Mouse (Mus musculus) small intestine, adult 2 months (tissue): ENCODE measurements at regions not wholly inside any gene's neighbourhood (a gene's known extent, or its start where the extent isn't known, plus 50 kb on each side); places are given as distances from the start of the nearest gene placed in this dataset.

Experiments used
- H3K27ac ChIP-seq: fragments of 200-500 bp; 2 replicates; pipeline ENCODE4 v1.5.1; 2012; ENCODE audit warnings: low read depth, low read length, control low read depth, inconsistent platforms; ENCODE audit not compliant: insufficient read depth
- H3K27me3 ChIP-seq: fragments of 200-500 bp; 2 replicates; pipeline ENCODE4 v1.6.1; 2012; ENCODE audit warnings: mild to moderate bottlenecking, moderate library complexity, low read length, inconsistent platforms; ENCODE audit not compliant: control insufficient read depth, insufficient read depth
- H3K36me3 ChIP-seq: fragments of 200-500 bp; 2 replicates; pipeline ENCODE4 v1.6.1; 2012; ENCODE audit warnings: mild to moderate bottlenecking, low read length, control low read depth, inconsistent platforms; ENCODE audit not compliant: control insufficient read depth, insufficient read depth
- H3K4me1 ChIP-seq: fragments of 200-500 bp; 2 replicates; pipeline ENCODE4 v1.6.1; 2012; ENCODE audit warnings: low read length, inconsistent platforms, mixed read lengths; ENCODE audit not compliant: control insufficient read depth, insufficient read depth, insufficient read length
- H3K4me3 ChIP-seq: fragments of 200-500 bp; 2 replicates; pipeline ENCODE4 v1.5.1; 2012; ENCODE audit warnings: low read depth, mild to moderate bottlenecking, control low read depth, inconsistent platforms, low read length, moderate library complexity
- CTCF ChIP-seq: fragments of 200-500 bp; IDR thresholded peaks from 2 replicates; pipeline ENCODE4 v1.5.1; 2012; ENCODE audit warnings: low read depth, mild to moderate bottlenecking, control low read depth, inconsistent platforms, low read length, moderate library complexity, mixed read lengths; ENCODE audit not compliant: insufficient replicate concordance, insufficient read length; ENCODE audit errors: extremely low read depth
- POLR2A ChIP-seq: fragments of 200-500 bp; IDR thresholded peaks from 2 replicates; pipeline ENCODE4 v1.6.1; 2012; ENCODE audit warnings: low read depth, mild to moderate bottlenecking, control low read depth, inconsistent platforms, low read length, moderate library complexity
- WGBS: fragments of 180-500 bp; shearing (Covaris S2); methylation state at CpG from one replicate; pipeline ENCODE4 v1.1.7; 2018; 5-methylcytosine and 5-hydroxymethylcytosine counted together

DNA sequence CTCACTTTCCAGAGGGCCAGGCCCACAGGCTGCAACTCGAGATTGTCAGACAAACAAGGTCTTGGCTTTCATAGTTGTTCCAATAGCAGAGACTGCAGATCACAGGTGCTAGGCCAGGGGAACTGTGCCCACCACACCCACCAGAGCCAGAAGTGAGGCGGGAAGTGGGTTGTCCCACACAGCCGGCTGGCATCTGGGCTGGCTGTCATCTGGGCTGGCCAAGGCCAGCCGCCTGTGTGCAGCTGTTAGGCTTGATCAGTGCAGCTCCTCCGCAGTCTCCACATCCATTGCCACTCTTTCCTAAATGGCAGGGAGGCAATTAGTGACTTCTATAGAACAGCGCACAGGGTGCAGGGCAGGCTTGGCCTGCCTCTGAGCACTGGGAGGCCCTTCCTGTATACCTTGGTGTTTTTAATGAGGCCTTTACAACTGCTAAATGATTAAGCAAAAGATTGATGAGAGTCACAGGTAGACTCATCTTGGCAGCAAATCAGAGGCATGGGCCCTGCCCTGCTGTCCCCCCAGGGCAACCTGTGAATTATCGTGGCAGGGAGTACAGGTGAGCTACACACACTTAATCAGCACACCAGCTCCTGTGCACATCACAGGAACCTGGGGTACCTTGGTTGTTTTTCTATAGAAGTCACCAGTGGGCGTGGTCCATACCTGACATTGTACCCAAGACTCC, 122.9 kb downstream of the Bmp7 start:
- WGBS = 42% methylated on average over 8 of the region's 8 CpGs
- H3K4me3 ChIP-seq = no peak overlapping the region
- H3K27ac ChIP-seq = no peak overlapping the region

More for the DNA sequence above, 122.9 kb downstream of the Bmp7 start:
- Histone ChIP-seq H3K27me3 (no peaks in the 10 kb centered on the region), H3K4me1 (no peaks in the 10 kb centered on the region), H3K36me3 (no peaks in the 10 kb centered on the region)
- no peak for TF ChIP-seq POLR2A
- TF ChIP-seq CTCF = no peak
